8 mouse cellular contexts compared by ENCODE assay signal in the genomic region with DNA sequence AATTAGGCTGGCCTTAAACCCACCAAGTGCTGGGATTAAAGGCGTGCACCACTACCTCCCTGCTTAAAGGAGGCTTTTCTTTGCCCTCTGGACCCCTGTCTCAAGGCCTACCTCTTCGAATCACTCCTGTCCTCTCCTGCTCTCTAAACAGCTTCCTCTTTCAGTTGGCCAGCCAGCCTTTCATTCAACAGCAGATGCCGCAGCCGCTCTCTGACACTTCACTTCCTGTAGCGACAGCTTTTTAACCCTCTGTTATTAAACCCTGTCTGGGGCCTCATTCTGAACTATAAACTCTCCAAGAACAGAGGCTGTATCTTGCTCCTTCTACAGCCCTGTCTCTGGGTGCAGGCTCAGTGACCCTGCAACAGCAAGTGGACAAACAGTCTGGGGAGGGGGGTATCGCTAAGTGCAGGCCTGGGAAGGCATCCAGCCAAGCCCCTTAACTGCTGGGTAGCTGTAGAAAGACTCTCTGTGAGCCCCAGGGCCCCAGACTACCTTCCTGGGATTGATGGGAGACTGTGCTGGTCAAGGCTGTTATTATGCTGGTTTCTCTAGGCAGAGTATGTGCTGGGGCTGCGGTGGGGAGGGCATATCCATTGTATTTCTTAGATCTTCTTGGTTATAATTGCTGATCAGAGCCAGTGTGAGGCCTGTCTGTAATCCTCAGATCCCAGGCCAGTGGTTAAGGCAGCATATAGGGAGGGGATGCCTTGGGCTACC. TPM values are rescaled to one million over a fixed set of nuclear protein-coding genes. Genes with fewer than 3 reads are reported as not detected.
A peak's percentile ranks its signal among the peaks of the same experiment; 100 is the strongest.
DNase-seq lines count a peak whose midpoint lies in the region; ATAC-seq lines count a peak whose summit lies in the region.

No protein-coding gene starts in this region.

- DNase-seq in forebrain, embryonic 10.5 days (ENCODE audit: extremely low spot score, low spot score) = no peak
- peak; percentile 85 for DNase-seq in induced T-regulatory cell, adult 2 months (ENCODE audit: low read depth)
- DNase-seq in liver, embryonic 13.5 days = no peak
- no peak for DNase-seq in cerebellum, adult 9-10 months

- H3K9ac ChIP-seq in forebrain, embryonic 16.5 days (replicated peaks; ENCODE audit: low read depth, low read length) = no peak overlapping the region
- no peak overlapping the region for H3K9ac ChIP-seq in forebrain, embryonic 12.5 days
- H3K9ac ChIP-seq in liver, embryonic 13.5 days = no peak overlapping the region
- no peak overlapping the region for H3K9ac ChIP-seq in neural tube, embryonic 15.5 days (replicated peaks)

- ATAC-seq in forebrain, embryonic 16.5 days = no peak
- no peak for ATAC-seq in forebrain, embryonic 12.5 days (ENCODE audit: low FRiP score)
- no peak for ATAC-seq in liver, embryonic 13.5 days (ENCODE audit: low read depth)
- peak; percentile 40; the same call in 1 of the 2 replicates for ATAC-seq in neural tube, embryonic 15.5 days (ENCODE audit: low FRiP score)
- no peak for ATAC-seq in frontal cortex, adult (ENCODE audit: low TSS enrichment)

- peaks cover 35% of the 10 kb centered on the region for H3K36me3 ChIP-seq in forebrain, embryonic 10.5 days (replicated peaks)
- H3K36me3 ChIP-seq in forebrain, embryonic 16.5 days (ENCODE audit: control insufficient read depth, insufficient read depth) = peaks cover 3% of the 10 kb centered on the region; the same call in 1 of the 2 replicates
- peaks cover 26% of the 10 kb centered on the region for H3K36me3 ChIP-seq in forebrain, embryonic 12.5 days (replicated peaks)
- H3K36me3 ChIP-seq in liver, embryonic 13.5 days = no peaks in the 10 kb centered on the region
- peaks cover 10% of the 10 kb centered on the region; the same call in 1 of the 2 replicates for H3K36me3 ChIP-seq in neural tube, embryonic 15.5 days

- no peaks in the 10 kb centered on the region for H3K9me3 ChIP-seq in forebrain, embryonic 10.5 days
- H3K9me3 ChIP-seq in forebrain, embryonic 16.5 days (ENCODE audit: control insufficient read depth, low read length) = no peaks in the 10 kb centered on the region
- no peaks in the 10 kb centered on the region for H3K9me3 ChIP-seq in forebrain, embryonic 12.5 days
- no peaks in the 10 kb centered on the region for H3K9me3 ChIP-seq in liver, embryonic 13.5 days (replicated peaks)
- H3K9me3 ChIP-seq in neural tube, embryonic 15.5 days (replicated peaks) = no peaks in the 10 kb centered on the region

- peaks cover 18% of the 10 kb centered on the region for H3K4me1 ChIP-seq in forebrain, embryonic 10.5 days
- peaks cover 6% of the 10 kb centered on the region for H3K4me1 ChIP-seq in forebrain, embryonic 16.5 days (replicated peaks; ENCODE audit: control insufficient read depth, insufficient read depth, low read length)
- peaks cover 13% of the 10 kb centered on the region for H3K4me1 ChIP-seq in forebrain, embryonic 12.5 days
- H3K4me1 ChIP-seq in liver, embryonic 13.5 days (replicated peaks) = peaks cover 11% of the 10 kb centered on the region
- H3K4me1 ChIP-seq in neural tube, embryonic 15.5 days = peaks cover 17% of the 10 kb centered on the region

- H3K4me2 ChIP-seq in forebrain, embryonic 16.5 days (ENCODE audit: low read length) = no peak overlapping the region
- H3K4me2 ChIP-seq in forebrain, embryonic 12.5 days = no peak overlapping the region
- H3K4me2 ChIP-seq in liver, embryonic 13.5 days = no peak overlapping the region
- H3K4me2 ChIP-seq in neural tube, embryonic 15.5 days = no peak overlapping the region

- peak overlapping the region; percentile 62 for H3K27ac ChIP-seq in forebrain, embryonic 10.5 days
- no peak overlapping the region for H3K27ac ChIP-seq in forebrain, embryonic 16.5 days (ENCODE audit: low read length)
- H3K27ac ChIP-seq in forebrain, embryonic 12.5 days = peak overlapping the region; percentile 13; the same call in 1 of the 2 replicates
- peak overlapping the region; percentile 6; the same call in 1 of the 2 replicates for H3K27ac ChIP-seq in liver, embryonic 13.5 days
- peak overlapping the region; percentile 69 for H3K27ac ChIP-seq in neural tube, embryonic 15.5 days (replicated peaks)

- H3K27me3 ChIP-seq in forebrain, embryonic 10.5 days (ENCODE audit: poor library complexity, severe bottlenecking) = no peaks in the 10 kb centered on the region
- H3K27me3 ChIP-seq in forebrain, embryonic 16.5 days (replicated peaks; ENCODE audit: control insufficient read depth, insufficient read depth, low read length) = no peaks in the 10 kb centered on the region
- no peaks in the 10 kb centered on the region for H3K27me3 ChIP-seq in forebrain, embryonic 12.5 days
- H3K27me3 ChIP-seq in liver, embryonic 13.5 days = no peaks in the 10 kb centered on the region
- H3K27me3 ChIP-seq in neural tube, embryonic 15.5 days (replicated peaks) = no peaks in the 10 kb centered on the region

- H3K4me3 ChIP-seq in forebrain, embryonic 10.5 days = no peak overlapping the region
- no peak overlapping the region for H3K4me3 ChIP-seq in forebrain, embryonic 16.5 days (replicated peaks; ENCODE audit: low read length)
- no peak overlapping the region for H3K4me3 ChIP-seq in forebrain, embryonic 12.5 days (replicated peaks)
- no peak overlapping the region for H3K4me3 ChIP-seq in liver, embryonic 13.5 days (replicated peaks)
- no peak overlapping the region for H3K4me3 ChIP-seq in neural tube, embryonic 15.5 days (replicated peaks)

- 74% methylated on average over 7 of the region's 7 CpGs for WGBS in forebrain, embryonic 10.5 days
- WGBS in forebrain, embryonic 16.5 days = 72% methylated on average over 7 of the region's 7 CpGs
- 75% methylated on average over 7 of the region's 7 CpGs for WGBS in forebrain, embryonic 12.5 days
- WGBS in liver, embryonic 13.5 days (ENCODE audit: insufficient replicate concordance) = 25% methylated on average over 7 of the region's 7 CpGs
- 38% methylated on average over 7 of the region's 7 CpGs for WGBS in neural tube, embryonic 15.5 days

RNA-seq across cellular contexts. Expression of a gene that starts 13.7 kb away (rescaled TPM):
- 0.38 and 0.68 TPM in 2 replicates for polyA plus RNA-seq in forebrain, embryonic 10.5 days (2016; fragmentation: Nextera tagmentation; extraction: Ambion mirVana)
- 0.29 and 0.70 TPM in 2 replicates for polyA plus RNA-seq in forebrain, embryonic 16.5 days (2015; fragmentation: Nextera tagmentation; extraction: Ambion mirVana)
- polyA plus RNA-seq in forebrain, embryonic 12.5 days (2016; fragmentation: Nextera tagmentation; extraction: Ambion mirVana) = 0.54 and 0.59 TPM in 2 replicates
- polyA plus RNA-seq in liver, embryonic 13.5 days (2015; fragmentation: Nextera tagmentation; extraction: Ambion mirVana) = 2.8 TPM in 2 replicates
- 0.84 and 4.6 TPM in 2 replicates for polyA plus RNA-seq in neural tube, embryonic 15.5 days (2015; fragmentation: Nextera tagmentation; extraction: Ambion mirVana)

RNA-seq across cellular contexts. Expression of a gene that starts 34.4 kb away (rescaled TPM):
- polyA plus RNA-seq in forebrain, embryonic 10.5 days (2016; fragmentation: Nextera tagmentation; extraction: Ambion mirVana) = 273 and 288 TPM in 2 replicates
- polyA plus RNA-seq in forebrain, embryonic 16.5 days (2015; fragmentation: Nextera tagmentation; extraction: Ambion mirVana) = 268 and 301 TPM in 2 replicates
- polyA plus RNA-seq in forebrain, embryonic 12.5 days (2016; fragmentation: Nextera tagmentation; extraction: Ambion mirVana) = 354 and 355 TPM in 2 replicates
- polyA plus RNA-seq in liver, embryonic 13.5 days (2015; fragmentation: Nextera tagmentation; extraction: Ambion mirVana) = 36.7 and 39.9 TPM in 2 replicates
- polyA plus RNA-seq in neural tube, embryonic 15.5 days (2015; fragmentation: Nextera tagmentation; extraction: Ambion mirVana) = 233 and 243 TPM in 2 replicates
